Mouse (Mus musculus) stomach, postnatal 0 days (tissue): ENCODE results near the gene Stab1. TPM values are rescaled to one million over a fixed set of nuclear protein-coding genes. Genes with fewer than 3 reads are reported as not detected.

Experiments used
- ATAC-seq: fragments of 200-750 bp; cut with Nextera tagmentation; 2 replicates; pipeline ENCODE4 v1.8.0; 2017; ENCODE audit not compliant: low FRiP score, low TSS enrichment
- DNase-seq: peaks from one replicate; pipeline ENCODE4 v3.0.0-alpha.2; 2016; ENCODE audit warnings: low spot score
- H3K27ac ChIP-seq: fragments of 300-500 bp; sonication (generic); replicated peaks from 2 replicates; pipeline ENCODE4 v1.5.1; 2014; ENCODE audit warnings: mild to moderate bottlenecking, control low read depth
- H3K27me3 ChIP-seq: fragments of 300-500 bp; sonication (generic); 2 replicates; pipeline ENCODE4 v1.6.1; 2014; ENCODE audit warnings: low read length; ENCODE audit not compliant: control insufficient read depth, insufficient read depth
- H3K36me3 ChIP-seq: fragments of 300-500 bp; sonication (generic); 2 replicates; pipeline ENCODE4 v1.6.1; 2014; ENCODE audit warnings: low read length, mixed read lengths; ENCODE audit not compliant: control insufficient read depth, insufficient read depth
- H3K4me1 ChIP-seq: fragments of 300-500 bp; sonication (generic); replicated peaks from 2 replicates; pipeline ENCODE4 v1.6.1; 2014; ENCODE audit warnings: antibody characterized with exemption; ENCODE audit not compliant: control insufficient read depth, insufficient read depth
- H3K4me2 ChIP-seq: fragments of 300-500 bp; sonication (generic); replicated peaks from 2 replicates; pipeline ENCODE4 v1.6.1; 2014; ENCODE audit warnings: low read depth, mild to moderate bottlenecking, control low read depth, moderate library complexity
- H3K4me3 ChIP-seq: fragments of 300-500 bp; sonication (generic); 2 replicates; pipeline ENCODE4 v1.5.1; 2014; ENCODE audit warnings: low read depth, low read length, control low read depth
- H3K9ac ChIP-seq: fragments of 300-500 bp; sonication (generic); 2 replicates; pipeline ENCODE4 v1.6.1; 2014; ENCODE audit warnings: mild to moderate bottlenecking, low read length, control low read depth, mixed read lengths
- H3K9me3 ChIP-seq: fragments of 300-500 bp; sonication (generic); 2 replicates; pipeline ENCODE4 v1.6.1; 2016; ENCODE audit warnings: low read length; ENCODE audit not compliant: control insufficient read depth
- CTCF ChIP-seq: IDR thresholded peaks from 2 replicates; pipeline ENCODE4 v1.5.1; 2016; ENCODE audit warnings: antibody characterized with exemption, low read depth, mild to moderate bottlenecking, moderate library complexity
- EP300 ChIP-seq: optimal IDR thresholded peaks from 2 replicates; pipeline ENCODE3; 2016; ENCODE audit warnings: antibody characterized with exemption
- WGBS: fragments of 180-500 bp; shearing (Covaris S2); extraction: QIAGEN DNeasy Blood & Tissue Kit; methylation state at CpG from one replicate; pipeline ENCODE4 v1.1.7; 2014; 5-methylcytosine and 5-hydroxymethylcytosine counted together
- polyA plus RNA-seq: library from polyadenylated mRNA; unstranded; fragments of >200 nt; fragmentation: Nextera tagmentation; extraction: Ambion mirVana; gene quantifications from 2 replicates; pipeline ENCODE4 v1.2.1, GENCODE M21; 2015

Gene Stab1
- polyA plus RNA-seq, 1 experiment from 2014 or later: 23.7 TPM

- H3K9me3 ChIP-seq: no peaks in the 10 kb centered on the region
- H3K27me3 ChIP-seq: no peaks in the 10 kb centered on the region
- DNase-seq: peak; percentile 68
- peak overlapping the region; percentile 92 for H3K27ac ChIP-seq
- ATAC-seq: peak; percentile 57
- H3K9ac ChIP-seq: peak overlapping the region; percentile 94
- H3K4me3 ChIP-seq: peak overlapping the region; percentile 78
- TF ChIP-seq CTCF (no peak), EP300 (no peak)
- peak overlapping the region; percentile 75 for H3K4me2 ChIP-seq
- no peaks in the 10 kb centered on the region; the same call in 1 of the 2 replicates for H3K4me1 ChIP-seq
- 0% methylated on average over 38 of the region's 39 CpGs for WGBS
- peaks cover 25% of the 10 kb centered on the region for H3K36me3 ChIP-seq
Measured at GRCm38 (mm10) chr14:31205562-31206467, 37.4 kb upstream of the Stab1 start.

- Histone ChIP-seq H3K4me3 (peak overlapping the region; percentile 78), H3K4me2 (peak overlapping the region; percentile 75), H3K27ac (peak overlapping the region; percentile 92), H3K36me3 (peaks cover 25% of the 10 kb centered on the region), H3K27me3 (no peaks in the 10 kb centered on the region), H3K4me1 (no peaks in the 10 kb centered on the region; the same call in 1 of the 2 replicates), H3K9ac (peak overlapping the region; percentile 94), H3K9me3 (no peaks in the 10 kb centered on the region)
- 4% methylated on average over 7 of the region's 8 CpGs for WGBS
- ATAC-seq (peak; percentile 33; the same call in 1 of the 2 replicates), DNase-seq (no peak)
- TF ChIP-seq CTCF (no peak), EP300 (no peak)
Measured at GRCm38 (mm10) chr14:31205244-31205561, 36.8 kb upstream of the Stab1 start.

- no peak for ATAC-seq
- DNase-seq: no peak
- Histone ChIP-seq H3K9ac (peak overlapping the region; percentile 94), H3K27me3 (no peaks in the 10 kb centered on the region), H3K9me3 (no peaks in the 10 kb centered on the region), H3K4me1 (no peaks in the 10 kb centered on the region; the same call in 1 of the 2 replicates), H3K4me3 (peak overlapping the region; percentile 78), H3K4me2 (peak overlapping the region; percentile 75), H3K36me3 (peaks cover 25% of the 10 kb centered on the region), H3K27ac (peak overlapping the region; percentile 92)
- WGBS: 56% methylated on average over 4 of the region's 4 CpGs
- no peak for TF ChIP-seq CTCF
Measured at GRCm38 (mm10) chr14:31204844-31205243, 36.4 kb upstream of the Stab1 start.

GRCm38 (mm10) chr14:31200038-31200437, 31.6 kb upstream of the Stab1 start:
- DNase-seq: no peak

GRCm38 (mm10) chr14:31199599-31199998, 31.2 kb upstream of the Stab1 start:
- TF ChIP-seq EP300: no peak
- no peak for TF ChIP-seq CTCF
- WGBS: 84% methylated on average over 7 of the region's 7 CpGs
- Histone ChIP-seq H3K9me3 (no peaks in the 10 kb centered on the region), H3K36me3 (peaks cover 27% of the 10 kb centered on the region), H3K4me2 (no peak overlapping the region), H3K4me3 (no peak overlapping the region), H3K27ac (no peak overlapping the region), H3K27me3 (no peaks in the 10 kb centered on the region), H3K4me1 (no peaks in the 10 kb centered on the region; the same call in 1 of the 2 replicates), H3K9ac (no peak overlapping the region)
- no peak for DNase-seq
- no peak for ATAC-seq

More at GRCm38 (mm10) chr14:31200038-31200437, 31.6 kb upstream of the Stab1 start:
- peak; percentile 18; the same call in 1 of the 2 replicates for ATAC-seq
- 59% methylated on average over 3 of the region's 3 CpGs for WGBS
- 0 out of 2 replicates have a peak overlapping the region, but pooled peaks have one; percentile 24 for H3K27ac ChIP-seq
- H3K36me3 ChIP-seq: peaks cover 27% of the 10 kb centered on the region
- H3K27me3 ChIP-seq: no peaks in the 10 kb centered on the region
- H3K9ac ChIP-seq: no peak overlapping the region
- no peak overlapping the region for H3K4me2 ChIP-seq
- no peaks in the 10 kb centered on the region for H3K9me3 ChIP-seq
- H3K4me1 ChIP-seq: no peaks in the 10 kb centered on the region; the same call in 1 of the 2 replicates
- H3K4me3 ChIP-seq: no peak overlapping the region
- TF ChIP-seq EP300: no peak
- TF ChIP-seq CTCF: no peak
